Mouse (Mus musculus) brain, embryonic 18.5 days (tissue): Measurements from ENCODE around the gene Dynlt1b.
"Not testable (repeated sequence)": the region's sequence is repeated elsewhere in the genome, so short reads cannot be mapped to it uniquely, and the experiment has no call there.

Experiments
- DNase-seq: peaks from one replicate; pipeline ENCODE4 v3.0.0-alpha.2; 2012; ENCODE audit warnings: low read depth, low spot score

Dynlt1b gene

DNA sequence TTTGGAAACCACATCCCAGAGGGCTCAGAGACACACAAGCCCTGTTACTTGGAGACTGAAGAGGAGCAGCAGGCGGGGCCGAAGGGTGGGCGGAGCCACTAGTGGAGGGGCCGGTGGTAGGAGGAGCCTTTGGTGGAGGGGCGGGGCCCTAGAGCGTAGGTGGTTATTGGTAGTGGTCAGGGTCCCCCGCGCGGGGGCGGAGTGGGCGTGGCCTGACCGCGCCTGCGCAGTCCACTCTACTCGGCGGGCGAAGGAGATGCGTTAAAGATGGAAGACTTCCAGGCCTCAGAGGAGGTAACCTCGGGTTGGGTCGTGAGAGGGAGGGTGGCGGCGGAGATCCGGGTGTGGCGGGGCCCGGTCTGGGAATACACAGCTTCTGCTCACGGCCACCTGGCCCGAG is at the start of gene Dynlt1b:
Gene Dynlt1b (plus strand): TSS at position 168 of the 400 bp plus-strand sequence.
- DNase-seq = peak; percentile 80

- not testable (repeated sequence) for DNase-seq
Observed at GRCm38 (mm10) chr17:6380182-6380841, 49.6 kb upstream of the Dynlt1b start.

GRCm38 (mm10) chr17:6381071-6381682 is 48.7 kb upstream of the Dynlt1b start:
- not testable (repeated sequence) for DNase-seq

- DNase-seq = not testable (repeated sequence)
Observed at GRCm38 (mm10) chr17:6386927-6387326, 43.0 kb upstream of the Dynlt1b start.

DNA sequence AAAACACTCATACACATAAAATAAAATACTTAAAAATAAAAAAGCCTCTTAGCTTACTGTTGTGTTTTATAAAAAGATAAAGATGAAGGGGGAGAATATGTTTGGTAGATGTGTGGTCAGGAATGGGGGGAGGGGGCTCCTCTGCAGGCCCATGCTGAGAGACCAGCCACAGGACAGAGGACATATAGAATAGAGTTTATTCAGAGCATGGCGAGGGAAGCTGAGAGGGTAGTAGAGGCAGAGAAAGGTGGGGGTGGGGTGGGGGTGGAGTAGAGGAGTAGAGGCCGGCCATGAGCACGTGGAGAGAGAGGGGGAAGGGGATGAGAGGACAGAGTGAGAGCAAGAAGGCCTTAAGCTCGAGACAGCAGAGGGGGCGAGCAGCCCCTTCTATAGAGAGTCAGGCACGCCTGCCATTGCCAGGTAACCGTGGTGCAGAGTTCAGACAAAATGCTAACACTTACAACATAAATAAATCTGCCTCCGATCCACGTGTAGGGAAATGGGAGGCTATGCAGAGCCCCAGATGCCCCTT is 42.5 kb upstream of the Dynlt1b start:
- not testable (repeated sequence) for DNase-seq

GRCm38 (mm10) chr17:6389463-6389862 is 40.4 kb upstream of the Dynlt1b start:
- not testable (repeated sequence) for DNase-seq

GRCm38 (mm10) chr17:6390731-6391130 is 39.2 kb upstream of the Dynlt1b start:
- not testable (repeated sequence) for DNase-seq

GRCm38 (mm10) chr17:6391736-6392135 is 38.2 kb upstream of the Dynlt1b start:
- DNase-seq = not testable (repeated sequence)

GRCm38 (mm10) chr17:6392473-6393340 is 37.2 kb upstream of the Dynlt1b start:
- not testable (repeated sequence) for DNase-seq

GRCm38 (mm10) chr17:6398079-6398478 is 31.8 kb upstream of the Dynlt1b start:
- DNase-seq = not testable (repeated sequence)

DNA sequence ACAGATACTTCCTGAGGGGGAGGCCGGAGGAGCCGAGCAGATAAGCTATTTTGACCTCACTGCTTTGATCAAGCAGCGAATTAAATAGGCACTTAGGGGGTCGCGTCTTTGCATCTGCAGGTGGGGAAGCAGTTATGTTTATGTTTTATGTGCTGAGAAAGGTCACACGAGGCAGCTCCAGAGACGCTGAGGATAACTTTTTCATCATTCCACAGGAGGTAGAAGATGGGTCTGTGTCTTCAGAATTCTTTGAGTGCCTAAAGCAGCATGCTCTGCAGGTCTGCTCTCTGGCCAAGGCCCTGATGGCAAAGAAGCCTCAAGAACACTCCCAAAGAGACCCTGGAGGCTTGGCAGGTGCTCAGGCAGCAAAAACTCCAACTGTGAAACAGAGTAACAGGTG is 31.1 kb upstream of the Dynlt1b start:
- DNase-seq = not testable (repeated sequence)

DNA sequence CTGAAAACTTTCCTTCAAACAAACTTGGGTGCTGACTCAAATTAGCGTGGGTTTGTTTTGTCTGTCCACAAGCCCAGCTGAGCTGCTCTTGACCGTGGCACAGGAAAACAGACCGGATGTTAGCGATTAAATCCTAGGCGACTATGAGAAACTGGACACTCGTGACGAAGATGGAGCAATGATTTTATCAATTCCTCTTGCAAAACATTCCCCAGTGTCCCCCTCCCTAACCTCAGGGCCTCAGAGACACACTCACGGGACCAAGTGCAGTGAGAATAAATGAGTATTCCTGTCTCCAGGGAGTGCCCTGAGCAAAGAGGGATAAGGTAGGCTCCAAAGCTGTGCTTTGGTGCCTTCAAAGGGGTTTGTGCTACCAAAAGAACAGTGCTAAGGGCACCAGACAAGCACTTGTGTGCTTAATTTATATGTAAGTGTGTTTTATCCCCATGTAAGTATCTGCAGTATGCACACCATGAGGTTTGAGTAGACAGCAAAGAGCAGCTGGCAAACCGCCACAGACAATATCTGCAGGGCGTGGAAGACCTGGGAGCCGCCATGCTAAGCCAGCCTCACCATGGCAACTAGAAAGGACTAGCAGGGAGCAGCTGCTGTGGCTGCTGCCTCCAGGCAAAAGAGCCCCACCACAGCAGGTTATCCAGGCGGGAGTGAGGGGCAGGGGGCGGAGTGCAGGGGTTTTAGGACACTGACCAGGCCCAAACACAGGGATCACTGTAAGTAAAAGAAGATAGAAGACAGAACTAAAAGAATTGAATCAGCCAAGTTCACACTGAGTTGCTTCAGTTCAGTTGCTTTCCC is 30.4 kb upstream of the Dynlt1b start:
- not testable (repeated sequence) for DNase-seq

DNA sequence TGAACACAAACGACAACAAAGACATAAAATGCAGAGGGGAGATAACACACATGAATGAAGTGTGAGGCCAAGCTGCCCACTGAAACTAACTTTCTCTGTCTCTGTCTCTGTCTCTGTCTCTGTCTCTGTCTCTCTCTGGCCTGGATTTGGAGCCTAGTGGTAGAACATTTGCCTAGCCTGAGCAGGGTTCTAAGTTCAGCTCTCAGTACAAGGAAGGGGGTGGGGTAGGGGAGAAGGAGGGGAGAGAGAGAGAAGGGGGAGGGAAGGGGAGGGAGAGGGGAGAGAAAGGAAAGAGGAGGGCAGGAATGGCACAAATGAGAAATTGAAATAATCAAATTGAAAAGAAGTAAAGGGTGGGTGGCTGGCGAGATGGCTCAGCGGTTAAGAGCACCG is 29.8 kb upstream of the Dynlt1b start:
- DNase-seq = not testable (repeated sequence)

- DNase-seq = not testable (repeated sequence)
Observed at GRCm38 (mm10) chr17:6404493-6404892, 25.4 kb upstream of the Dynlt1b start.

- DNase-seq = not testable (repeated sequence)
Observed at GRCm38 (mm10) chr17:6406972-6407371, 22.9 kb upstream of the Dynlt1b start.

DNA sequence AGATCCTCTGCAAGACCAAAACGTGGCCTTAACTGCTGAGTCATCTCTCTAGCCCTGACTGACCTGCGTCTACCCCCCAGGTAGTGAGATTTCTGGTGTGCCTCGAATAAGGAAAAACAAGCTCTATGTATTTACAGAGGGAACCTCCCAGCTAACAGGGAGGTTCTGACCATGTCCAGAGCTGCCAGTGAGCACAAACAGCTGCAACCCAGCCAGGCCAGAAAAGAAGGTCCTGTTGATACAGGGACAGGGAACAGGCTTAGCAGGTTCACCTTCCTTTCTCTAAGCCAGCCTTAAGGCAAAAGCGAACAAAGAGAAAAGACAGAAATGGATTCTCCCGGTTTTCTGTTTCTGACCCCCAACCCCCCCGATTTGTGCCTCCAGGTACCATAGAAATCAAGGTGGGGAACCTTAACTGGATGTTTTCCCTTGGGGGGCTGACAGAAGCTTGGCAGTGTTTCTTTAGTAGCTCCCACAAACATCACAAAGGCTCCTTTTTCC is 19.1 kb upstream of the Dynlt1b start:
- not testable (repeated sequence) for DNase-seq

DNA sequence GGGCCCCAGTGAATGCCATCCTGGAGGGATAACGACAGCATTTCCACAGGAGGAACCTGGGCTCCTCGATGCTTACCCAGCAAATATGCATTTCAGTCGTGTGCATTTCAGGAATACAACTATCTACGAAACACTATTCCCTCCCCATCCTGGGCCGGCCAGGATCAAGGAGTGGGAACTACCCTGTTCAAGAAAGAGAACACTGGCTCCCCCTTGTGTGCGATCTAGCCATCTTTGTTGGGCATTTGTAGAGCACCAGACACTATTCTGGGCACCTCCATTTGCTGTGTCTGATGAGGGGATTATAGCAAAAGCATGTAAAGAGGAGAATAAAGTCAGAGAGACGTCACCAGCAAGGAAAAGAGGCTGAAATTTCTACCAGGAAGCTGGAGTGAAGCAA is 12.8 kb upstream of the Dynlt1b start:
- not testable (repeated sequence) for DNase-seq

- DNase-seq = not testable (repeated sequence)
Observed at GRCm38 (mm10) chr17:6420557-6420956, 9.4 kb upstream of the Dynlt1b start.

DNA sequence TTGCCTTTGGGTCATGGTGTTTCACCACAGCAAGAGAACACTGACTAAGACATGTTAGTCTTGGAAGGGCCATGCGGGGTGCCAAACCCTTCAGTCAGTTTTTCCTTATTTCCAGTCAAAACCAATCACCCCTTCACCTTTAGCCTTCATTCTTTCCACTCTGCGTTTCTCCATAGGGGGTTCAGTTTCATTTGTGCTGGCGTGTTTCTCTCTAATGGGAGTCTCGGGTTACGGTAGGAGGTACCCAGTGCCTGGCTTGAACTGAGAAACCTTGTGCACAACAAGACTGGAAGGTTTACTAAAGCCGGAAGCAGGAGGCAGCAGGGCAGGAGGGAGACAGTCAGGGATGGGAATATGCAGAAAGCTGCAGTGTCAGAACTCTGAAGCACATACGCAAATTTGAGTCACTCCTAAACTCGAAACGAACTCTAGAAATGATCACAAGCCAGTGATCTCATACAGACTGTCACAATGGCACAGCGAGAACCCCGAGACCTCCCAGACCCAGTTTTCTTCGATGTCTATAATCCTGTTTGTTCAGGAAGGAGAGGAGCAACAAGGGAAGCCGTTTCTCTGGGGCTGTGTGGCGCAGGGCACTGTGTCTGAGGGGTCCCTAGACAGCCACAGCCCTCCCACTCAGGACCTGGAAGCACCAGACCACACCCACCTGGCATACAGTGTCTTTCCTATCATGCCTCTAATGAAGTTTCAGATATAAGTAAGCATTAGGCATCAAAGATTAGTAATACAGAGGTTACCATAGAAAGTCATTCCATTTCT is 8.2 kb upstream of the Dynlt1b start:
- not testable (repeated sequence) for DNase-seq

GRCm38 (mm10) chr17:6422370-6422769 is 7.5 kb upstream of the Dynlt1b start:
- DNase-seq = not testable (repeated sequence)
